Mouse (Mus musculus) heart, embryonic 14.5 days (tissue): Measurements from ENCODE around the gene Rin2. TPM values are rescaled to one million over a fixed set of nuclear protein-coding genes. Genes with fewer than 3 reads are reported as not detected.

Experiments used
- ATAC-seq: fragments of 200-750 bp; cut with Nextera tagmentation; 2 replicates; pipeline ENCODE4 v1.8.0; 2017; ENCODE audit warnings: low read depth, moderate TSS enrichment; ENCODE audit not compliant: insufficient number of reproducible peaks, insufficient read depth, low FRiP score
- H3K27ac ChIP-seq, 2 experiments: fragments of 200-500 bp in 1 of 2; fragments of 300-500 bp in 1 of 2; sonication (generic) in 1 of 2; replicated peaks in 1 of 2; 2 replicates each; pipeline ENCODE4 v1.5.1; 2012 to 2014; ENCODE audit warnings: low read depth in 2 of 2, low read length in 2 of 2, control low read depth in 1 of 2, mild to moderate bottlenecking in 1 of 2, mixed read lengths in 1 of 2; ENCODE audit not compliant: control insufficient read depth in 1 of 2, insufficient read depth in 1 of 2
- H3K27me3 ChIP-seq: fragments of 300-500 bp; sonication (generic); 2 replicates; pipeline ENCODE4 v1.6.1; 2014; ENCODE audit warnings: mild to moderate bottlenecking, low read length, control low read depth; ENCODE audit not compliant: control insufficient read depth, insufficient read depth
- H3K36me3 ChIP-seq: fragments of 300-500 bp; sonication (generic); 2 replicates; pipeline ENCODE4 v1.6.1; 2014; ENCODE audit warnings: mild to moderate bottlenecking, control low read depth, low read length, mixed read lengths; ENCODE audit not compliant: control insufficient read depth, insufficient read depth
- H3K4me1 ChIP-seq, 2 experiments: fragments of 200-500 bp in 1 of 2; fragments of 300-500 bp in 1 of 2; sonication (generic) in 1 of 2; 2 replicates each; pipeline ENCODE4 v1.6.1; 2012 to 2014; ENCODE audit warnings: low read length in 2 of 2, control low read depth in 1 of 2, mixed read lengths in 1 of 2; ENCODE audit not compliant: control insufficient read depth in 2 of 2, insufficient read depth in 2 of 2
- H3K4me2 ChIP-seq: fragments of 300-500 bp; sonication (generic); 2 replicates; pipeline ENCODE4 v1.6.1; 2014; ENCODE audit warnings: mild to moderate bottlenecking, low read length
- H3K4me3 ChIP-seq, 2 experiments: fragments of 200-500 bp in 1 of 2; fragments of 300-500 bp in 1 of 2; sonication (generic) in 1 of 2; 2 replicates each; pipeline ENCODE4 v1.5.1; 2012 to 2014; ENCODE audit warnings: low read length in 2 of 2, mild to moderate bottlenecking in 2 of 2, control low read depth in 1 of 2, low read depth in 1 of 2, moderate library complexity in 1 of 2; ENCODE audit not compliant: control insufficient read depth in 1 of 2, insufficient read depth in 1 of 2
- H3K9ac ChIP-seq: fragments of 300-500 bp; sonication (generic); 2 replicates; pipeline ENCODE4 v1.6.1; 2014; ENCODE audit warnings: mild to moderate bottlenecking, low read length
- H3K9me3 ChIP-seq: fragments of 300-500 bp; sonication (generic); 2 replicates; pipeline ENCODE4 v1.6.1; 2016; ENCODE audit warnings: low read length, control low read depth; ENCODE audit not compliant: control insufficient read depth
- WGBS: fragments of 180-500 bp; shearing (Covaris S2); extraction: QIAGEN DNeasy Blood & Tissue Kit; methylation state at CpG from one replicate; pipeline ENCODE4 v1.1.7; 2014; 5-methylcytosine and 5-hydroxymethylcytosine counted together
- polyA plus RNA-seq: library from polyadenylated mRNA; unstranded; fragments of >200 nt; fragmentation: Nextera tagmentation; extraction: Ambion mirVana; gene quantifications from 2 replicates; pipeline ENCODE4 v1.2.1, GENCODE M21; 2014

Rin2 gene
- polyA plus RNA-seq, 1 experiment from 2014 or later: 20.8 TPM

GRCm38 (mm10) chr2:145839565-145840315, 164.7 kb downstream of the Rin2 start:
- H3K27me3 ChIP-seq: no peaks in the 10 kb centered on the region
- H3K27ac ChIP-seq: no peak overlapping the region
- no peak overlapping the region for H3K4me3 ChIP-seq
- WGBS: 91% methylated on average over 9 of the region's 9 CpGs
- H3K9me3 ChIP-seq: no peaks in the 10 kb centered on the region
- peaks cover 12% of the 10 kb centered on the region for H3K36me3 ChIP-seq
- H3K9ac ChIP-seq: no peak overlapping the region
- no peak for ATAC-seq
- no peak overlapping the region for H3K4me2 ChIP-seq
- no peaks in the 10 kb centered on the region for H3K4me1 ChIP-seq

GRCm38 (mm10) chr2:145840320-145840719, 165.3 kb downstream of the Rin2 start:
- no peak for ATAC-seq
- Histone ChIP-seq H3K4me1 (no peaks in the 10 kb centered on the region), H3K27me3 (no peaks in the 10 kb centered on the region), H3K4me2 (no peak overlapping the region), H3K9ac (no peak overlapping the region), H3K27ac (no peak overlapping the region), H3K36me3 (peaks cover 17% of the 10 kb centered on the region), H3K9me3 (no peaks in the 10 kb centered on the region), H3K4me3 (no peak overlapping the region)
- 63% methylated on average over 3 of the region's 3 CpGs for WGBS

- Histone ChIP-seq H3K9ac (no peak overlapping the region), H3K36me3 (peaks cover 23% of the 10 kb centered on the region), H3K9me3 (no peaks in the 10 kb centered on the region), H3K4me1 (no peaks in the 10 kb centered on the region), H3K4me3 (no peak overlapping the region), H3K4me2 (no peak overlapping the region), H3K27ac (no peak overlapping the region), H3K27me3 (no peaks in the 10 kb centered on the region)
- WGBS: 82% methylated on average over 12 of the region's 12 CpGs
- no peak for ATAC-seq
Observed at GRCm38 (mm10) chr2:145840910-145841870, 166.2 kb downstream of the Rin2 start.

- Histone ChIP-seq H3K9me3 (no peaks in the 10 kb centered on the region), H3K4me3 (no peak overlapping the region), H3K36me3 (peaks cover 44% of the 10 kb centered on the region), H3K9ac (no peak overlapping the region), H3K4me2 (no peak overlapping the region), H3K27ac (no peak overlapping the region), H3K27me3 (no peaks in the 10 kb centered on the region), H3K4me1 (no peaks in the 10 kb centered on the region)
- ATAC-seq: no peak
- 85% methylated on average over 6 of the region's 6 CpGs for WGBS
Observed at GRCm38 (mm10) chr2:145843322-145843721, 168.3 kb downstream of the Rin2 start.

GRCm38 (mm10) chr2:145846595-145846994, 171.6 kb downstream of the Rin2 start:
- no peak overlapping the region for H3K9ac ChIP-seq
- no peak for ATAC-seq
- H3K4me1 ChIP-seq: peaks cover 3 to 7% of the 10 kb centered on the region in 2 experiments; a peak in 1 of 4 replicates
- no peak overlapping the region for H3K4me3 ChIP-seq
- H3K27ac ChIP-seq: no peak overlapping the region
- 87% methylated on average over 3 of the region's 3 CpGs for WGBS
- peaks cover 67% of the 10 kb centered on the region for H3K36me3 ChIP-seq
- no peak overlapping the region for H3K4me2 ChIP-seq
- no peaks in the 10 kb centered on the region for H3K27me3 ChIP-seq
- no peaks in the 10 kb centered on the region for H3K9me3 ChIP-seq

- no peaks in the 10 kb centered on the region for H3K9me3 ChIP-seq
- H3K36me3 ChIP-seq: peaks cover 89% of the 10 kb centered on the region
- no peaks in the 10 kb centered on the region for H3K27me3 ChIP-seq
- no peak overlapping the region for H3K4me2 ChIP-seq
- no peak overlapping the region for H3K9ac ChIP-seq
- WGBS: 70% methylated on average over 10 of the region's 10 CpGs
- no peak for ATAC-seq
- H3K4me1 ChIP-seq: peaks cover 3 to 7% of the 10 kb centered on the region in 2 experiments; a peak in 1 of 4 replicates
- peak overlapping the region in 1 of 2 experiments; percentile 6; a peak in 1 of 4 replicates for H3K27ac ChIP-seq
- H3K4me3 ChIP-seq: no peak overlapping the region
Observed at GRCm38 (mm10) chr2:145849170-145849905, 174.3 kb downstream of the Rin2 start.

GRCm38 (mm10) chr2:145850779-145851178, 175.8 kb downstream of the Rin2 start:
- Histone ChIP-seq H3K27me3 (no peaks in the 10 kb centered on the region), H3K4me3 (no peak overlapping the region), H3K9ac (no peak overlapping the region), H3K9me3 (no peaks in the 10 kb centered on the region), H3K4me2 (no peak overlapping the region), H3K36me3 (peaks cover 79% of the 10 kb centered on the region), H3K4me1 (peaks cover 3 to 7% of the 10 kb centered on the region in 2 experiments; a peak in 1 of 4 replicates), H3K27ac (peak overlapping the region in 1 of 2 experiments; percentile 28; a peak in 1 of 4 replicates)
- ATAC-seq: no peak
- 67% methylated on average over 4 of the region's 4 CpGs for WGBS
